22 mouse cellular contexts compared by ENCODE assay signal in genomic region chr12:36380254-36380653, GRCm38 (mm10). TPM values are rescaled to one million over a fixed set of nuclear protein-coding genes. Genes with fewer than 3 reads are reported as not detected.
DNase-seq lines count a peak whose midpoint lies in the region; ATAC-seq and TF ChIP-seq lines count a peak whose summit lies in the region.
"Had no signal": no experiment of that assay in that cellular context is flagged by ENCODE, and none has a peak within 500 bp of the region (broad histone marks: within the 10 kb centered on the region; RNA-seq: fewer than 3 reads in every experiment).

No protein-coding gene starts in this region.

- H3K27me3 ChIP-seq in lung, postnatal 0 days (replicated peaks; ENCODE audit: insufficient read depth, low read length): no peaks in the 10 kb centered on the region
- no peaks in the 10 kb centered on the region for H3K27me3 ChIP-seq in embryonic facial prominence, embryonic 10.5 days (replicated peaks; ENCODE audit: low read depth, poor library complexity, severe bottlenecking)
- no peaks in the 10 kb centered on the region for H3K27me3 ChIP-seq in forebrain, embryonic 11.5 days (ENCODE audit: control insufficient read depth, insufficient read depth, low read length)
- H3K27me3 ChIP-seq: embryonic facial prominence, embryonic 13.5 days; heart, embryonic 13.5 days; intestine, embryonic 15.5 days; midbrain, embryonic 15.5 days; neural tube, embryonic 12.5 days; stomach, embryonic 15.5 days had no signal

- no peaks in the 10 kb centered on the region for H3K4me1 ChIP-seq in lung, postnatal 0 days (ENCODE audit: insufficient read depth, low read depth, low read length)
- H3K4me1 ChIP-seq in embryonic facial prominence, embryonic 10.5 days: peaks cover 36% of the 10 kb centered on the region
- H3K4me1 ChIP-seq in forebrain, embryonic 11.5 days (replicated peaks; ENCODE audit: control insufficient read depth, insufficient read depth, low read length): peaks cover 4% of the 10 kb centered on the region; the same call in 1 of the 2 replicates
- H3K4me1 ChIP-seq: intestine, embryonic 15.5 days; neural tube, embryonic 12.5 days had no signal

- no peak for TF ChIP-seq CTCF in lung, postnatal 0 days (IDR thresholded peaks at IDR 0.05)

- no peaks in the 10 kb centered on the region for H3K9me3 ChIP-seq in lung, postnatal 0 days (ENCODE audit: low read length)
- H3K9me3 ChIP-seq in embryonic facial prominence, embryonic 10.5 days: no peaks in the 10 kb centered on the region
- H3K9me3 ChIP-seq in forebrain, embryonic 11.5 days (ENCODE audit: control insufficient read depth, low read length): no peaks in the 10 kb centered on the region
- H3K9me3 ChIP-seq: embryonic facial prominence, embryonic 13.5 days; forebrain, embryonic 10.5 days; heart, embryonic 13.5 days; intestine, embryonic 15.5 days; midbrain, embryonic 10.5 days; midbrain, embryonic 15.5 days; neural tube, embryonic 12.5 days; stomach, embryonic 15.5 days had no signal

- no peak overlapping the region for H3K4me3 ChIP-seq in lung, postnatal 0 days (ENCODE audit: low read depth, low read length)
- no peak overlapping the region for H3K4me3 ChIP-seq in embryonic facial prominence, embryonic 10.5 days
- H3K4me3 ChIP-seq in forebrain, embryonic 11.5 days (ENCODE audit: low read depth, low read length): no peak overlapping the region
- H3K4me3 ChIP-seq: embryonic facial prominence, embryonic 13.5 days; forebrain, embryonic 10.5 days; intestine, embryonic 15.5 days; midbrain, embryonic 10.5 days; midbrain, embryonic 15.5 days; neural tube, embryonic 12.5 days; stomach, embryonic 15.5 days had no signal

- H3K4me2 ChIP-seq in lung, postnatal 0 days (replicated peaks; ENCODE audit: low read depth, low read length): no peak overlapping the region
- no peak overlapping the region for H3K4me2 ChIP-seq in forebrain, embryonic 11.5 days (ENCODE audit: low read depth, low read length, severe bottlenecking)

- TF ChIP-seq EP300 in lung, postnatal 0 days (IDR thresholded peaks at IDR 0.05): no peak

- H3K36me3 ChIP-seq in lung, postnatal 0 days (ENCODE audit: insufficient read depth, low read length): no peaks in the 10 kb centered on the region
- H3K36me3 ChIP-seq in embryonic facial prominence, embryonic 10.5 days (replicated peaks): no peaks in the 10 kb centered on the region
- H3K36me3 ChIP-seq in forebrain, embryonic 11.5 days (ENCODE audit: control insufficient read depth, insufficient read depth, low read length): no peaks in the 10 kb centered on the region
- H3K36me3 ChIP-seq: embryonic facial prominence, embryonic 13.5 days; forebrain, embryonic 10.5 days; G1E; heart, embryonic 13.5 days; intestine, embryonic 15.5 days; midbrain, embryonic 10.5 days; midbrain, embryonic 15.5 days; neural tube, embryonic 12.5 days; stomach, embryonic 15.5 days had no signal

- H3K27ac ChIP-seq in lung, postnatal 0 days (ENCODE audit: low read length): no peak overlapping the region
- no peak overlapping the region for H3K27ac ChIP-seq in embryonic facial prominence, embryonic 10.5 days (replicated peaks)
- no peak overlapping the region for H3K27ac ChIP-seq in forebrain, embryonic 11.5 days (ENCODE audit: low read depth, low read length)
- H3K27ac ChIP-seq: embryonic facial prominence, embryonic 13.5 days; forebrain, embryonic 10.5 days; heart, embryonic 13.5 days; intestine, embryonic 15.5 days; midbrain, embryonic 10.5 days; neural tube, embryonic 12.5 days; stomach, embryonic 15.5 days had no signal

- DNase-seq in lung, postnatal 0 days (ENCODE audit: low spot score): peak; percentile 6
- no peak for DNase-seq in lung, postnatal 14 days
- DNase-seq in Muller cell, postnatal 12 days (ENCODE audit: inconsistent ontology term): peak; percentile 76
- DNase-seq in embryonic facial prominence, embryonic 10.5 days (ENCODE audit: low spot score): peak; percentile 30
- no peak for DNase-seq in forebrain, embryonic 11.5 days (ENCODE audit: low spot score)
- no peak for DNase-seq in frontal cortex, postnatal 14 days (ENCODE audit: low spot score in 2 of 2)
- no peak for DNase-seq in layer of hippocampus, adult 9-11 months
- DNase-seq: adrenal gland, postnatal 14 days; heart, postnatal 10 days; kidney, postnatal 10 days; thymus, postnatal 14 days had no signal

- no peak overlapping the region for H3K9ac ChIP-seq in lung, postnatal 0 days (replicated peaks; ENCODE audit: low read depth)
- H3K9ac ChIP-seq in forebrain, embryonic 11.5 days (ENCODE audit: low read length): no peak overlapping the region
- H3K9ac ChIP-seq: embryonic facial prominence, embryonic 13.5 days; intestine, embryonic 15.5 days; midbrain, embryonic 15.5 days; neural tube, embryonic 12.5 days; stomach, embryonic 15.5 days had no signal

- WGBS in lung, postnatal 0 days: 47% methylated on average over 3 of the region's 3 CpGs
- WGBS in embryonic facial prominence, embryonic 10.5 days: 21% methylated on average over 3 of the region's 3 CpGs
- 28% methylated on average over 3 of the region's 3 CpGs for WGBS in forebrain, embryonic 11.5 days

- no peak for ATAC-seq in lung, postnatal 0 days
- ATAC-seq in forebrain, embryonic 11.5 days (replicated peaks; ENCODE audit: low FRiP score): no peak
- ATAC-seq: forebrain, embryonic 16.5 days; hindbrain, embryonic 16.5 days; intestine, embryonic 15.5 days; midbrain, embryonic 15.5 days had no signal

RNA-seq across cellular contexts. Expression of gene Ispd, which starts 1.0 kb away (rescaled TPM):
- 7.4 and 9.7 TPM in 2 replicates for polyA plus RNA-seq in lung, postnatal 0 days (2015; fragmentation: Nextera tagmentation; extraction: Ambion mirVana)
- 7.3 and 9.1 TPM in 2 replicates for polyA plus RNA-seq in embryonic facial prominence, embryonic 10.5 days (2016; fragmentation: Nextera tagmentation; extraction: Ambion mirVana)
- 8.2 and 8.7 TPM in 2 replicates for polyA plus RNA-seq in forebrain, embryonic 11.5 days (2014; fragmentation: Nextera tagmentation; extraction: Ambion mirVana)

RNA-seq across cellular contexts. Expression of gene D630036H23Rik, which starts 1.7 kb away (rescaled TPM):
- polyA plus RNA-seq in lung, postnatal 0 days (2015; fragmentation: Nextera tagmentation; extraction: Ambion mirVana): 3.6 and 3.8 TPM in 2 replicates
- 0.64 and 0.68 TPM in 2 replicates for polyA plus RNA-seq in embryonic facial prominence, embryonic 10.5 days (2016; fragmentation: Nextera tagmentation; extraction: Ambion mirVana)
- 1.4 and 1.9 TPM in 2 replicates for polyA plus RNA-seq in forebrain, embryonic 11.5 days (2014; fragmentation: Nextera tagmentation; extraction: Ambion mirVana)

Comparison
In these comparisons a context has a peak if more than half of its experiments do, and no peak if none do; other contexts are left out.
1. DNase-seq: peak in lung, postnatal 0 days (single experiment), Muller cell, postnatal 12 days (single experiment) and embryonic facial prominence, embryonic 10.5 days (single experiment); none in lung, postnatal 14 days (single experiment), forebrain, embryonic 11.5 days (single experiment), frontal cortex, postnatal 14 days (0 of 2) and layer of hippocampus, adult 9-11 months (single experiment).